Mouse (Mus musculus) ES-E14 (cell line): ENCODE measurements at regions not wholly inside any gene's neighbourhood (a gene's known extent, or its start where the extent isn't known, plus 50 kb on each side); places are given as distances from the start of the nearest gene placed in this dataset.

Source experiments
- CHD2 ChIP-seq: IDR thresholded peaks from 2 replicates; pipeline ENCODE4 v1.6.1; 2014; ENCODE audit warnings: mild to moderate bottlenecking, low read depth, low read length, inconsistent platforms
- HCFC1 ChIP-seq: IDR thresholded peaks from 2 replicates; pipeline ENCODE4 v1.6.1; 2012; ENCODE audit warnings: low read length, inconsistent platforms, borderline replicate concordance; ENCODE audit not compliant: insufficient read depth
- MAFK ChIP-seq: IDR thresholded peaks from 2 replicates; pipeline ENCODE4 v1.6.1; 2014; ENCODE audit warnings: mild to moderate bottlenecking, low read depth, low read length, inconsistent platforms; ENCODE audit not compliant: insufficient read depth
- ZC3H11A ChIP-seq: IDR thresholded peaks from 2 replicates; pipeline ENCODE4 v1.6.1; 2012; ENCODE audit warnings: low read depth, mild to moderate bottlenecking, inconsistent platforms, low read length, borderline replicate concordance
- ZNF384 ChIP-seq: IDR thresholded peaks from 2 replicates; pipeline ENCODE4 v1.6.1; 2012; ENCODE audit warnings: low read depth, low read length, inconsistent platforms

GRCm38 (mm10) chr3:38220934-38221833 is 263.5 kb downstream of the Ankrd50 start:
- TF ChIP-seq MAFK (no peak), CHD2 (no peak), HCFC1 (no peak), ZNF384 (no peak), ZC3H11A (no peak; the same call in 1 of the 2 replicates)
